Mouse (Mus musculus) thymus, adult 2 months (tissue): ENCODE measurements around the gene Gm20521.

Experiments
- CTCF ChIP-seq: fragments of 200-500 bp; IDR thresholded peaks from 2 replicates; pipeline ENCODE4 v1.5.1; 2012; ENCODE audit warnings: mild to moderate bottlenecking, control low read depth, low read length, moderate library complexity, borderline replicate concordance; ENCODE audit not compliant: control insufficient read depth, poor library complexity, insufficient read depth; ENCODE audit errors: extremely low read depth
- POLR2A ChIP-seq: fragments of 200-500 bp; IDR thresholded peaks from 2 replicates; pipeline ENCODE4 v1.6.1; 2012; ENCODE audit warnings: mild to moderate bottlenecking, low read length, control low read depth, moderate library complexity; ENCODE audit not compliant: control insufficient read depth, poor library complexity, insufficient read depth; ENCODE audit errors: extremely low read depth

GRCm38 (mm10) chr14:54884022-54884712 lies 926 bp downstream of the Gm20521 start:
- no peak for TF ChIP-seq CTCF
- no peak for TF ChIP-seq POLR2A
